Mouse (Mus musculus): ENCODE data around the gene Atp8a2. TPM values are rescaled to one million over a fixed set of nuclear protein-coding genes. Genes with fewer than 3 reads are reported as not detected.
"Not testable (repeated sequence)": the region's sequence is repeated elsewhere in the genome, so short reads cannot be mapped to it uniquely, and the experiment has no call there.

Atp8a2 gene
- polyA plus RNA-seq, 1 experiment: 0.16 TPM

DNA sequence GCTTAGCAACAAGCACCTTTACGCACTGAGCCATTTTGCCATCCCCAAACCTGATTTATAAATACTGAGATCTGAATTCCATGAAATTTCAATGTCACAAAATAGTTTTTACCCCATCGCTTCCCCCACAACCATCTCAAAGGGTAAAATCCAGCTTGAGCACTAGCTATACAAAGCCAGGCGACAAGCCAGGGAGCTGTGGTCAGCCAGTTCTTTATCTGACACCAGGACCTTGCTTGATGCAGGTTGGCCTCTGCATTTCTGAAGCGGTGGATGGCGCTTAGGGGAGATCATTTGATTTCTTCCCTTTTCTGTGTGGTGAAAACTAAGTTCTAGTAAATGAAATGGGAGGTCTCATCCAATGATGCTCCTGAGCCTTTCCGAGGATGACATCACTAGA is 564.9 kb downstream of the Atp8a2 start:
- no peaks in the 10 kb centered on the region for H3K4me1 ChIP-seq (ENCODE audit: control insufficient read depth, insufficient read depth, low read length)
- H3K4me3 ChIP-seq (ENCODE audit: insufficient read depth, low read length): no peak overlapping the region
- no peak for TF ChIP-seq POLR2A (IDR thresholded peaks at IDR 0.05; ENCODE audit: borderline replicate concordance, low read depth, low read length)
- TF ChIP-seq CTCF (IDR thresholded peaks at IDR 0.05; ENCODE audit: low read depth, low read length): no peak
- H3K27ac ChIP-seq (ENCODE audit: insufficient read depth, low read depth, low read length): no peak overlapping the region

DNA sequence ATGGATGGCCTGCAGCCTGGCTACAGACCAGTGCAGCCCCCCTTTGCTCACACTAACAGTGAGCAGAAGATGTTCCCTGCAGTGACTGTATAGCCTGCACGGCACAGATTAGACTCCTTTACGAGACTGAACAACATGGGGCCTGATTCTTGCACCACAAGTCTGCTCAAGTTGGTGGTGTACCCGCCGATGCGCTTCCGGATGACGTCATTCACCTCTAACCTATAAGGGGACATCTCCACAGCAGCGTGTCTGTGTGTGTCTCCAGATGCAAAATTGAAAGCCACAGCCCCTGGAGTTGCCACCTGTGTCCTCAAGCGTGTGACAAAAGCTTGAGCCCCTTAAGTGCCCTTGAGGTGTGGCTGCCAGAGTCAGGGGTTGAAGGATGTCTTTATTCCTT is 566.9 kb downstream of the Atp8a2 start:
- Histone ChIP-seq H3K4me1 (ENCODE audit: control insufficient read depth, insufficient read depth, low read length) (no peaks in the 10 kb centered on the region), H3K27ac (ENCODE audit: insufficient read depth, low read depth, low read length) (no peak overlapping the region), H3K4me3 (ENCODE audit: insufficient read depth, low read length) (no peak overlapping the region)
- TF ChIP-seq CTCF (IDR thresholded peaks at IDR 0.05; ENCODE audit: low read depth, low read length) (no peak), POLR2A (IDR thresholded peaks at IDR 0.05; ENCODE audit: borderline replicate concordance, low read depth, low read length) (no peak)

DNA sequence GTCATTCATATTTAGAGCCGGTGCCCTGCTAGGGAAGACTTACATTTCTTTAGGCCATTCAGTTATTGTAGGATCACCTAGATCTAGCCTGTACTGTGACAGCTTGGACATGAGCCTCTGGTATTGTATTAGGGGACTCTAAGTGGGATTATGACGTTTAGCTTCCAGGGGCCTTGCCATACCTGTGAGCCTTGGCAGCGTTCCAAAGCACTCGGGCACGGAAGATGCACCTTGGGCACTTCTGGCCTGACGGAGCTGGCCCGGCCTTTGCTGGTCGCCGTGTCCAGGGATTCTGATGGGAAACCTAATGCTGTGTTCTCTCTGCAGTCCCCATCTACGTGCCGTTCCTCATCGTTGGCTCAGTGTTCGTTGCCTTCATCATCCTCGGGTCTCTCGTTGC is 567.7 kb downstream of the Atp8a2 start:
- no peak overlapping the region for H3K4me3 ChIP-seq (ENCODE audit: insufficient read depth, low read length)
- no peak for TF ChIP-seq CTCF (IDR thresholded peaks at IDR 0.05; ENCODE audit: low read depth, low read length)
- H3K27ac ChIP-seq (ENCODE audit: insufficient read depth, low read depth, low read length): no peak overlapping the region
- H3K4me1 ChIP-seq (ENCODE audit: control insufficient read depth, insufficient read depth, low read length): no peaks in the 10 kb centered on the region

DNA sequence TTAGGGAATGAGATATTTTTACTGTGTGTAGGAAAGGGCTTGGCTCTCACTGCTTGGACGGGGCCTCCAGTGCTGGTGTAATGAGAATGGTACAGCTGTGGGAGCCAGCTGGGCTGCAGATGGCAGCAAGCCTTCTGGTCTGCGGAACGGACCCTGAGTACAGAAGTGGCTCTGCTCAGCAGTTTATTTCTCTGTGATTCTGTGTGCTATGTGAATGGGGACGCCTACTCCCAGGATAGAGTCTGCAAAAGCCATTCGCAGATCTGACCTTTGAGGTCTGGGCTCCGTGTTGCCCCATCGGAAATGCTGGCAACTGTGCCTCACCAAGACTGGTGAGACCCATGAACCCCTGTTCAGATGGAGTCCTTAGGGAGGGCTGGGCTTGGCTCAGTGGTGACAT is 569.2 kb downstream of the Atp8a2 start:
- TF ChIP-seq CTCF (IDR thresholded peaks at IDR 0.05; ENCODE audit: low read depth, low read length): no peak
- TF ChIP-seq POLR2A (IDR thresholded peaks at IDR 0.05; ENCODE audit: borderline replicate concordance, low read depth, low read length): no peak
- Histone ChIP-seq H3K4me3 (ENCODE audit: insufficient read depth, low read length) (no peak overlapping the region), H3K27ac (ENCODE audit: insufficient read depth, low read depth, low read length) (no peak overlapping the region), H3K4me1 (ENCODE audit: control insufficient read depth, insufficient read depth, low read length) (no peaks in the 10 kb centered on the region)

DNA sequence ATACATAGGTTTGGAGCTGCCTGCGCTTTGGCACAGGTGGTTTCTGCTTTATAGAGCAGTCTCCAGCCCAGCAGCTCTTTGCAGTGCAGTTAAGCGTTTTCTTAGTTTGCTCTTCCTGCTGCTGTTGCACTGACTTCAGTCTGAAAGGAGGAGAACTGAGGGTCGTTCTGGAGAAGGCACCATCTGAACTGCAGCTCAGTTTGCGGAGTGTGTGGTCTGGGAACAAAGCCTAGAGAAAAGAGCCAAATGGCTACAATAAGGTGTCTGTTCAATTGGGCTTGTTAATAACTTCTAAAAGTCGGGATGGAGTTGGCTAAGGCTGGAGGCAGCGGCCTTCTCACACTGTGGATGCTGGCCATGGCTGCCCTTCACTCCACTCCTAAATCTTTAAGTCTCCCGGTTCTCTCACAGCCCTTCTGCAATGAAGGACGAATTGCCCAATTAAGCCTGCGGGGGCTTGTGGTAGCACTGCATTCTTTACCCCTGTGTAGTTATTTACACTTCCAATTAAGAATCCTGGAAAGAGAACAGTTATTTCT is 569.8 kb downstream of the Atp8a2 start:
- Histone ChIP-seq H3K4me1 (ENCODE audit: control insufficient read depth, insufficient read depth, low read length) (no peaks in the 10 kb centered on the region), H3K4me3 (ENCODE audit: insufficient read depth, low read length) (no peak overlapping the region), H3K27ac (ENCODE audit: insufficient read depth, low read depth, low read length) (no peak overlapping the region)
- TF ChIP-seq POLR2A (IDR thresholded peaks at IDR 0.05; ENCODE audit: borderline replicate concordance, low read depth, low read length) (no peak), CTCF (IDR thresholded peaks at IDR 0.05; ENCODE audit: low read depth, low read length) (no peak)

DNA sequence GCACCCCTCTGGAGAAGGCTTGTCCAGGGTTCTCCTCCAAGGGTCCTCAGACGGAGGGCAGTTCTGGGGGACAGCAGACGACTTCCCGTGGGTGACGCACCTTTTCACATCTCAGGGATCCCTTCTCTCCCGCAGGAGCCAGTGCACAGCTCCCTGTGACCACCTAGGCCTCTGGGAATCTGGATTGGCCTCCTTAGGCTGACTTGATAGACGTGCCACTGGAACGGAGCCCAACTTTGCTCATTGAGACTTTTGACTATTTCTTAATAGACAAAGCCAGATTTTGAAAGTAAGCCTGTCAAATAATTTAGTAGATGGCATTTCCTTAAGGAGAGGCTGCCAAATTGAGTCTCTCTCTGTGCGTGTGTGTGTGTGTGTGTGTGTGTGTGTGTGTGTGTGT is 570.3 kb downstream of the Atp8a2 start:
- Histone ChIP-seq H3K4me3 (ENCODE audit: insufficient read depth, low read length) (no peak overlapping the region), H3K4me1 (ENCODE audit: control insufficient read depth, insufficient read depth, low read length) (no peaks in the 10 kb centered on the region), H3K27ac (ENCODE audit: insufficient read depth, low read depth, low read length) (no peak overlapping the region)
- no peak for TF ChIP-seq POLR2A (IDR thresholded peaks at IDR 0.05; ENCODE audit: borderline replicate concordance, low read depth, low read length)
- no peak for TF ChIP-seq CTCF (IDR thresholded peaks at IDR 0.05; ENCODE audit: low read depth, low read length)

DNA sequence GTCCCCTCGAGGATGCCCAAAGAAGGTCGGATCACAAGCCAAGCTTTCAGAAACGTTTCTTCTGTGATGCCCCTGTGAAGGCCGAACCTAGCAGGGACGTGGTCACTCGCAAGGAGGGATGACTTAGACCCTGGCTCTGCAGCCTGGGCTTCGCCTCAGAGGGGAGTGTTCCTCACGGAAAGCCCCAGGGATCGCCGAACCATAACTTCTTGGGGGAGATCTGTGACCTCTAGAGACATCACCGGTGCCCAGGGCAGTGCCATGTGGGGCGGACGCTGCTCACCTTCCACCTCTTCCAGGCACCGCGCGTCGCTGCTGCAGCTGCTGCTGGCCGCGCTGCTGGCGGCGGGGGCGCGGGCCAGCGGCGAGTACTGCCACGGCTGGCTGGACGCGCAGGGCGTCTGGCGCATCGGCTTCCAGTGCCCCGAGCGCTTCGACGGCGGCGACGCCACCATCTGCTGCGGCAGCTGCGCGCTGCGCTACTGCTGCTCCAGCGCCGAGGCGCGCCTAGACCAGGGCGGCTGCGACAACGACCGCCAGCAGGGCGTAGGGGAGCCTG is 571.1 kb downstream of the Atp8a2 start:
- H3K4me3 ChIP-seq (ENCODE audit: insufficient read depth, low read length): no peak overlapping the region
- no peaks in the 10 kb centered on the region for H3K4me1 ChIP-seq (ENCODE audit: control insufficient read depth, insufficient read depth, low read length)
- H3K27ac ChIP-seq (ENCODE audit: insufficient read depth, low read depth, low read length): no peak overlapping the region
- TF ChIP-seq POLR2A (IDR thresholded peaks at IDR 0.05; ENCODE audit: borderline replicate concordance, low read depth, low read length): no peak
- TF ChIP-seq CTCF (IDR thresholded peaks at IDR 0.05; ENCODE audit: low read depth, low read length): no peak

DNA sequence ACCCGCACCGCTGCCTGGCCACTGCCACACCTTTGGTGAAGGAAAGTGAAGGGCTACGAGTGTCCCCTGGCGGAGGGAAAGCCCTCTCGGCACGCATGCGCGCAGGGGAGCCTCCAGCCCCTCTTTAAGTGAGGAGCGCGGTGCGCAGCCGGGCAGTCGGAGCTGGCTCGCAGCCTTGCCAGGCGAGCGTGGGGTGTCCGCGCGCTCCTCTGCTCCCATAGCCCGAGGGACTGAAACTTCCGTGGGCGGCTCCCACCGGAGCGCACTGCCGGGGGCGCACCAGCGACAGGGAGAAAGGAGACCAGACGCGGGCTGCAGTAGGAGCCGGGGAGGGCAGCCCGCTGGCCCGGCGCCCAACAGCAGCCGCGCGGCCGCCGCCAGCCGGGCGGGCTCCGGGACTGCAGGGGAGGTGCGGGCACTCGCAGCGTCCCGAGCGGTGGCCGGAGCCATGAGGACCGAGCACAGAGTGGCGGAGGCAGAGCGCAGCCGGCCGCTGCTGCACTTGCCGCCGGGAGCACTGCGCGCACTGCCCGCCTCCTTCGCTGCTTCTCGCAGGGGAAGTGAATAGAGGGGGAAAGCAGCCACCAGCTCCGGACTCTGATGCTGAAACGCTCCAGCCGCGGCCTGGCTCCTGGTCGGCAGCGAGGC is 571.7 kb downstream of the Atp8a2 start, which contains the start of gene Shisa2:
Shisa2 (plus strand) TSS at position 151 of the 648 bp plus-strand sequence.
- no peaks in the 10 kb centered on the region for H3K4me1 ChIP-seq (ENCODE audit: control insufficient read depth, insufficient read depth, low read length)
- no peak within 1 kb of the TSS for H3K27ac ChIP-seq (ENCODE audit: insufficient read depth, low read depth, low read length)
- TF ChIP-seq CTCF (IDR thresholded peaks at IDR 0.05; ENCODE audit: low read depth, low read length) (no peak), POLR2A (IDR thresholded peaks at IDR 0.05; ENCODE audit: borderline replicate concordance, low read depth, low read length) (no peak)
- H3K4me3 ChIP-seq (ENCODE audit: insufficient read depth, low read length): peak within 1 kb of the TSS; percentile 39

DNA sequence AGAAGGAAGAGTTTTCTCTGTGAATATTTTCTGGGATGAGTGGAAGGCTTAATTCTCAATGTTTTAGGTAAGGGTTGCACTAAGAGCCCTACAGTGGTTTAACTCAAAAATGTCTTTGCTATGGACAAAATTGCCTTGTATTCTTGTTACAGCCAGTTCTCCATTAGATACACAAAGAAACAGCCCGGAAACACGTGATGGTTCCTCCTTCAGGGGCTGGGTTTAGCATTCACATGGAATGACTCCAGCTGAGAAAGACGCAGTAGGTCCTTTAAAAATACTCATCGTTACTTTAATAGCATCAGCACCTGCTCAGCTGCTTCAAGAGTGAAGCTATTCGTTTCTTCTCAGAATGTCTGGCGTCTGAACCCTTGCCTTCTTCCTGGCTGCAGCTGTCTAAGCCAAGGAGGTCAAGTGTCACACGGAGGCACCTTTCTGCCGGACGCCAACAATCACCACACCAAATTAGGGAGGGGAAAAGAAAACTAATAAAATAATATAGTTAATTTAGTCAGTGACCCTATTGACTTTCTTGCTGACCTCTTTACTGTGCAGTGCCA is 572.6 kb downstream of the Atp8a2 start:
- Histone ChIP-seq H3K27ac (ENCODE audit: insufficient read depth, low read depth, low read length) (no peak overlapping the region), H3K4me1 (ENCODE audit: control insufficient read depth, insufficient read depth, low read length) (no peaks in the 10 kb centered on the region), H3K4me3 (ENCODE audit: insufficient read depth, low read length) (no peak overlapping the region)
- TF ChIP-seq POLR2A (IDR thresholded peaks at IDR 0.05; ENCODE audit: borderline replicate concordance, low read depth, low read length) (no peak), CTCF (IDR thresholded peaks at IDR 0.05; ENCODE audit: low read depth, low read length) (no peak)

DNA sequence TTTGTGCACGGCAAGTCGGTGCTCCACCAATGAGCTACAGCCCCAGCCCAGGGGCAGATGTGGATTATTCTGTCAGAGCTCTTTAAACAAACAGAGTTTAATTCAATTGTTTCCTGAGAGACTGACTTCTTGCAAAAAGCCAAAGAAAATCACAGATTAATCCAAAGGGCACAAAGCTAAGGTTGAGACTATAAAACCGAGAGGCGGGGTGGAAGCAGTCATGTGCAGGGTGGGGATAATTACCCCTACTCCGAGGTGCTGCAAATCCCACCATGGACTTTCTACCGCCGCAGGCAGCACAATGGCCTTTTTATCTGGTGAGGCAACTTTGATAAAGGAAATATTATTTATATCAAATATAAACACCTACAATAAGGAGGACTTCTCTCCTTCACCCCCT is 580.2 kb downstream of the Atp8a2 start:
- H3K4me3 ChIP-seq (ENCODE audit: insufficient read depth, low read length): no peak overlapping the region
- no peak overlapping the region for H3K27ac ChIP-seq (ENCODE audit: insufficient read depth, low read depth, low read length)
- TF ChIP-seq POLR2A (IDR thresholded peaks at IDR 0.05; ENCODE audit: borderline replicate concordance, low read depth, low read length): no peak
- TF ChIP-seq CTCF (IDR thresholded peaks at IDR 0.05; ENCODE audit: low read depth, low read length): no peak
- H3K4me1 ChIP-seq (ENCODE audit: control insufficient read depth, insufficient read depth, low read length): no peaks in the 10 kb centered on the region

DNA sequence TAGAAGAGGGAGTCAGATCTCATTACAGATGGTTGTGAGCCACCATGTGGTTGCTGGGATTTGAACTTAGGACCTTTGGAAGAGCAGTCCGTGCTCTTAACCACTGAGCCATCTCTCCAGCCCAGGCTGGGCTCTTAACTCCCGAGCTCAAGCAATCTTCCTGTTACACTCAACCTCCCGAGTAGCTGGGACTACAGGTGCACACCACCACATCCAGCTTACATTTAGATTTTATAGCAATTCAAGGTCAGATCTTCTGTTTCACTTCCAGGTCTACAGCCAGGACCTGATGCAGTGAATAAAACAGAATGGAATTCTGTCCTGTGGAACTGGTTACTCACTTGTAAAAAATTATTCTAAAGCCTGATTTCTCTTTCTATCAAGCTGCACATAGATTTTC is 582.8 kb downstream of the Atp8a2 start:
- H3K4me3 ChIP-seq (ENCODE audit: insufficient read depth, low read length); H3K27ac ChIP-seq (ENCODE audit: insufficient read depth, low read depth, low read length); H3K4me1 ChIP-seq (ENCODE audit: control insufficient read depth, insufficient read depth, low read length): not testable (repeated sequence)
